Mouse (Mus musculus) heart, embryonic 12.5 days (tissue): ENCODE results near the gene Dbn1. TPM values are rescaled to one million over a fixed set of nuclear protein-coding genes. Genes with fewer than 3 reads are reported as not detected.

Experiments
- ATAC-seq: fragments of 200-750 bp; cut with Nextera tagmentation; 2 replicates; pipeline ENCODE4 v1.8.0; 2017; ENCODE audit warnings: moderate TSS enrichment, moderate library complexity; ENCODE audit not compliant: insufficient number of reproducible peaks, low FRiP score
- H3K27ac ChIP-seq: fragments of 300-500 bp; sonication (generic); 2 replicates; pipeline ENCODE4 v1.5.1; 2016; ENCODE audit warnings: mild to moderate bottlenecking, moderate library complexity; ENCODE audit not compliant: poor library complexity, severe bottlenecking
- H3K27me3 ChIP-seq: fragments of 300-500 bp; sonication (generic); replicated peaks from 2 replicates; pipeline ENCODE4 v1.6.1; 2016; ENCODE audit warnings: mild to moderate bottlenecking, moderate library complexity
- H3K36me3 ChIP-seq: fragments of 300-500 bp; sonication (generic); 2 replicates; pipeline ENCODE4 v1.6.1; 2016; ENCODE audit warnings: mild to moderate bottlenecking, moderate library complexity
- H3K4me1 ChIP-seq: fragments of 300-500 bp; sonication (generic); replicated peaks from 2 replicates; pipeline ENCODE4 v1.6.1; 2016; ENCODE audit warnings: mild to moderate bottlenecking
- H3K4me2 ChIP-seq: fragments of 300-500 bp; sonication (generic); 2 replicates; pipeline ENCODE4 v1.6.1; 2016; ENCODE audit warnings: mild to moderate bottlenecking, moderate library complexity
- H3K4me3 ChIP-seq: fragments of 300-500 bp; sonication (generic); 2 replicates; pipeline ENCODE4 v1.5.1; 2016; ENCODE audit warnings: mild to moderate bottlenecking
- H3K9ac ChIP-seq: fragments of 300-500 bp; sonication (generic); 2 replicates; pipeline ENCODE4 v1.6.1; 2016; ENCODE audit warnings: mild to moderate bottlenecking, moderate library complexity
- H3K9me3 ChIP-seq: fragments of 300-500 bp; sonication (generic); replicated peaks from 2 replicates; pipeline ENCODE4 v1.6.1; 2016; ENCODE audit warnings: mild to moderate bottlenecking, moderate library complexity
- WGBS: fragments of 180-500 bp; shearing (Covaris S2); methylation state at CpG from one replicate; pipeline ENCODE4 v1.1.7; 2016; 5-methylcytosine and 5-hydroxymethylcytosine counted together
- polyA plus RNA-seq: library from polyadenylated mRNA; unstranded; fragments of >200 nt; fragmentation: Nextera tagmentation; extraction: Ambion mirVana; gene quantifications from 2 replicates; pipeline ENCODE4 v1.2.1, GENCODE M21; 2016

Dbn1 gene
- polyA plus RNA-seq, 1 experiment from 2014 or later, result 101 TPM

GRCm38 (mm10) chr13:55465830-55466440, 22.0 kb downstream of the Dbn1 start:
- WGBS, result 61% methylated on average over 5 of the region's 5 CpGs
- ATAC-seq, result no peak
- Histone ChIP-seq H3K9me3 (no peaks in the 10 kb centered on the region), H3K4me3 (no peak overlapping the region), H3K9ac (no peak overlapping the region), H3K4me2 (no peak overlapping the region), H3K4me1 (peaks cover 18% of the 10 kb centered on the region), H3K36me3 (peaks cover 14% of the 10 kb centered on the region; the same call in 1 of the 2 replicates), H3K27ac (no peak overlapping the region), H3K27me3 (peaks cover 69% of the 10 kb centered on the region)

GRCm38 (mm10) chr13:55465184-55465583, 22.7 kb downstream of the Dbn1 start:
- 40% methylated on average over 3 of the region's 3 CpGs for WGBS
- Histone ChIP-seq H3K36me3 (peaks cover 21% of the 10 kb centered on the region), H3K27me3 (peaks cover 61% of the 10 kb centered on the region), H3K4me3 (no peak overlapping the region), H3K4me2 (peak overlapping the region; percentile 90; the same call in 1 of the 2 replicates), H3K27ac (no peak overlapping the region), H3K9me3 (no peaks in the 10 kb centered on the region), H3K9ac (no peak overlapping the region), H3K4me1 (peaks cover 16% of the 10 kb centered on the region)
- ATAC-seq, result no peak

DNA sequence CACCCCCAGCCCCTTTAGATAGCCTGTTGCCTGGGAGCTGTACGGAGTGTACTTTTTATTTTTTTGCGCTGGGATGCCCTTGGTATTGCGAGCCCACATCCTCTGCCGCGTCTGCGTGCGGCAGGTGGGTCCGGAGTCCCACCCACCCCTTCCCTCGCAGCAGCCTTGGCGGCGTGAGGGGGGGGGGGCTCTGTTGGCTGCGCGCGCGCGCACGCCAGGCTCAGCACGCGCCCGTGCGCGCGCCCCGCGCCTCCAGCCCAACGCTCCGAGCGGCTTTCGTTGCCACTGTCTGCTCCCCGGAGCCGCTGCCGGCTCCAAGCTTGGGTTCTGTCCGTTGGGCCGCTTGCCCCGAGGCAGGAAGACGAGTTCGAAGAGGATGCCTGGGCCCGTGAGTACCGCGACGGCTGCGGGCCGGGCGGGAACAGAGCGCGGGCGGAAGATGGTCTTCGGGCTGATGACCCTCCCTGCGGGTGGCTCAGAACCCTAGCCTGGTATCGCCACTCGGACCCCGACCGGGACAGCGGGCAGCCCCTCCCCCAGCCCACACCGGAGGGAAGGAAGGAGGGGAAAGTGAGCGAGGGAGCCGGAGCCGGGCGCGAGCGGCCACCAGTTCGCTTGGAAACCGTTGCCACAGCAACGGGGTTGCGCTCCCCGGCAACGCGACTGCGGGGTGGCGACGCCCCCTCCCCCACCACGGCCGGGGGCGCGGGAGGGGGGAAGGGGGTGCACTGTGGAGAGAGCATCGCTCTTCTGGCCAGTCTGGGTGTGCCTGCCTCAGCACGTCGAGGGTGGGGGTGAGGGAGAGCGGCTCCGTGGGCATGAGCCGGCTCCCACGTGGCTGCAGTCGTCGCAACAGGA, 23.7 kb downstream of the Dbn1 start, which contains the start of gene Prr7:
TSS of gene Prr7 (plus strand) at position 241 of the 858 bp plus-strand sequence.
- peaks cover 16% of the 10 kb centered on the region for H3K4me1 ChIP-seq
- H3K27ac ChIP-seq, result no peak within 1 kb of the TSS
- peaks cover 52% of the 10 kb centered on the region for H3K27me3 ChIP-seq
- H3K9ac ChIP-seq, result peak within 1 kb of the TSS; percentile 76
- H3K36me3 ChIP-seq, result peaks cover 30% of the 10 kb centered on the region
- peak within 1 kb of the TSS; percentile 60 for H3K4me3 ChIP-seq
- peak; percentile 58 for ATAC-seq
- WGBS, result under 1% methylated on average over 73 of the region's 84 CpGs
- no peaks in the 10 kb centered on the region for H3K9me3 ChIP-seq
- H3K4me2 ChIP-seq, result peak within 1 kb of the TSS; percentile 90

DNA sequence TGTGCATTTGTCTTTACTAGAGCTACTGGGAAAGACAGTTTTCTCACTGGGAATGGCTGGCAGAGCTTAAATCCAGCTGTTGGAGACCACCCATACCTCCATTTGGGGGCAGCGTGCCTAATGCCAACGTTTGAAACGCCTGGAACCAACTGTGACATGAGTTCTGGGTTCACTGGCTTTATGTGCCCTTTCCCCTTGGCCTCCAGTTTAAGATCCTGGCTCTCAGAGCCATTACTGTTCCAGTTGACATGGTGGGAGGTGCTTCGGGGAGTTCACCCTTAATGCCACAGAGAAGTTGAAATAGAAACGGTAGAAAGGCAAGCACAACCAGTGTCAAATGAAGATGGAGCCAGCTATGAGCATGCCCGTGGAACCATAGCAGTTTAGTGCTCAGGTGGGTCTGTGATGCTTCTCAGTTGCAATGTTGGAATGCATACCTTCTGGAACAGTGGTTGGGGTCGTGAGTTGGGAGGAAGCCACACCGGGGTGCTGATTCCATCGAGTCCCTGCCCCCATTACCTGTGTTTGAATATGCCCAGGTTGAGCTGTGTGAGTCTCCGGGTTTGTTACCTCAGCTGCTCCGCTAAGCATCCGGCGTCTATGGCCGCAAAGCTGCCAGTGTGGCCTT, 24.4 kb downstream of the Dbn1 start:
- Histone ChIP-seq H3K9me3 (no peaks in the 10 kb centered on the region), H3K4me3 (peak overlapping the region; percentile 60), H3K27ac (no peak overlapping the region), H3K9ac (peak overlapping the region; percentile 76), H3K36me3 (peaks cover 38% of the 10 kb centered on the region), H3K4me1 (peaks cover 16% of the 10 kb centered on the region), H3K4me2 (peak overlapping the region; percentile 90), H3K27me3 (peaks cover 46% of the 10 kb centered on the region)
- ATAC-seq, result no peak
- WGBS, result 19% methylated on average over 14 of the region's 14 CpGs

GRCm38 (mm10) chr13:55462965-55463364, 24.9 kb downstream of the Dbn1 start:
- Histone ChIP-seq H3K4me3 (no peak overlapping the region), H3K36me3 (peaks cover 43% of the 10 kb centered on the region), H3K4me1 (peaks cover 16% of the 10 kb centered on the region), H3K27ac (no peak overlapping the region), H3K9me3 (no peaks in the 10 kb centered on the region), H3K9ac (no peak overlapping the region), H3K4me2 (no peak overlapping the region), H3K27me3 (peaks cover 41% of the 10 kb centered on the region)
- no peak for ATAC-seq
- 66% methylated on average over 2 of the region's 2 CpGs for whole genome bisulfite sequencing

- 94% methylated on average over 16 of the region's 16 CpGs for WGBS
- Histone ChIP-seq H3K36me3 (peaks cover 70% of the 10 kb centered on the region), H3K4me1 (peaks cover 14% of the 10 kb centered on the region), H3K27me3 (no peaks in the 10 kb centered on the region), H3K27ac (no peak overlapping the region), H3K9ac (no peak overlapping the region), H3K4me2 (no peak overlapping the region), H3K9me3 (no peaks in the 10 kb centered on the region), H3K4me3 (no peak overlapping the region)
- no peak for ATAC-seq
These were observed 35.9 kb downstream of the Dbn1 start for GRCm38 (mm10) chr13:55451785-55452549.

DNA sequence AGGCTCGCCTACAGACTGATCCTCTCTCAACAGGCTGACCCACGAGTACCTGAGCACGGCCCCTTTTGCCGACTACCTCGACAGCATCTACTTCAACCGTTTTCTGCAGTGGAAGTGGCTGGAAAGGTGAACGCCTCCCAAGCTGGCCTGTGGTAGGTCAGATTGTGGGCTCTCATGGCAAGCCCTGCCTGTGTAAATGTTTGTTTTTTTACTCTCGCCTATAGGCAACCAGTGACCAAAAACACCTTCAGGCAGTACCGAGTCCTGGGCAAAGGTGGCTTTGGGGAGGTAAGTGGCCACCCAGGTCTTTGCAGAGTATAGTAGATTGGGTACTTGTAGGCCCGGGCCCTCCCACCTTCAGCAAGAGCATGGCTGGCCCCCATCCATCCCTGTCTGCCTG, 36.6 kb downstream of the Dbn1 start:
- Histone ChIP-seq H3K9me3 (no peaks in the 10 kb centered on the region), H3K4me1 (peaks cover 20% of the 10 kb centered on the region), H3K4me3 (no peak overlapping the region), H3K27ac (no peak overlapping the region), H3K9ac (no peak overlapping the region), H3K4me2 (no peak overlapping the region), H3K27me3 (no peaks in the 10 kb centered on the region), H3K36me3 (peaks cover 65% of the 10 kb centered on the region)
- 90% methylated on average over 10 of the region's 10 CpGs for WGBS
- no peak for ATAC-seq

DNA sequence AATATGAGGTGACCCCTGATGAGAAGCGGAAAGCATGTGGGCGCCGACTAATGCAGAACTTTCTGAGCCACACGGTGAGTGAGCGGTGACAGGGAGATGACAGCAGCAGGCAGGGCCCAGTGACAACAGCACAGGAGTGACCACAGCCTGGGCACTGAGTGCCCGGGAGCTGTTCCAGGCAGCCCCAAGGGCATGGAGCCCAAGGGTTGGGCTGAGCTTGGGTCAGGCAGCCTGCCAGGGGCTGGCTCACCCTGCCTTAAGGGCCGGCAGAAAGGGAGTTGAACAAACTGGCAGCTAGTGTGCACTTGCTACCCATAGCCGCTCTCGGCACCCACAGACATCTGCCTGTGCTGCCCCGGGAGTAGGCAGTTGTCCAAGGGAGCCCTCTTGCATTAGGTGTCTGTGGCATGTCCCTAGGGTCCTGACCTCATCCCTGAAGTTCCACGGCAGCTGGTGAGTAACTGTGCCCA, 37.4 kb downstream of the Dbn1 start:
- Histone ChIP-seq H3K4me1 (peaks cover 26% of the 10 kb centered on the region), H3K9ac (no peak overlapping the region), H3K27ac (no peak overlapping the region), H3K36me3 (peaks cover 59% of the 10 kb centered on the region), H3K4me3 (no peak overlapping the region), H3K27me3 (no peaks in the 10 kb centered on the region), H3K4me2 (no peak overlapping the region), H3K9me3 (no peaks in the 10 kb centered on the region)
- ATAC-seq, result no peak
- WGBS, result 85% methylated on average over 11 of the region's 11 CpGs

DNA sequence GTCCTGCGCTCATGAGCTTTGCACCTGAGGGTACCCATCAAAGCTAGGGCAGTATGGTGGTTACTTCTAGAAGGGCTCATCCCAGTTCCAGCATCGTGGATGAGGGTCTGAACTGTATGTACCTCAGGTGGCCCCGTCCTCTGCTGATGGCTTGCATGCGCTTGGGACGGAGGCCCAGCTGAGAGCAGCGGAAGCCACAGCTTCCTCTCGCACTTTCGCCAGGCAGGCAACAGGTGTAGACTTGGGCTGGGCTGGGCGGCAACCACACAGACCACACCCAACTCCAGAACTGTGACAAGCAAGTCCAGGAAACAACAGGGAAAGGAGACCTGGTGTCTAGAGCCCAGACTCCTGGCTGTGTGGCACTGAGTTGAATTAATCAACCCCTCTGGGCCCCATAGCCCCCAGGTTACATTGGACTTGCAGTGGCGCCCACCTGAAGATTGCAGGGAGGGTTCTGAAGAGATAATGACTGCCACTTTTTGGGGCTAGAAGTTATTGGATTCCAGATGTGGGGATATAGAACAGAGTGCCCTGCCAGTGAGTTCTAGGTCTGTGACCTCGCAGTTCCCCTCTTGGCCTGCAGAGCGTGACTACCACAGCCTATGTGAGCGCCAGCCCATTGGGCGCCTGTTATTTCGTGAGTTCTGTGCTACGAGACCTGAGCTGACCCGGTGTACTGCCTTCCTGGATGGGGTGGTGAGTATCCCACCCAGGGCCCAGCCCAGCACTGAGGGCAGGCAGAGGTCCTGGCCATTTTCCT, 38.1 kb downstream of the Dbn1 start:
- peaks cover 26% of the 10 kb centered on the region for H3K4me1 ChIP-seq
- H3K9ac ChIP-seq, result no peak overlapping the region
- no peak for ATAC-seq
- H3K4me2 ChIP-seq, result no peak overlapping the region
- H3K27ac ChIP-seq, result no peak overlapping the region
- no peaks in the 10 kb centered on the region for H3K27me3 ChIP-seq
- peaks cover 54% of the 10 kb centered on the region for H3K36me3 ChIP-seq
- WGBS, result 93% methylated on average over 17 of the region's 17 CpGs
- H3K9me3 ChIP-seq, result no peaks in the 10 kb centered on the region
- H3K4me3 ChIP-seq, result no peak overlapping the region

DNA sequence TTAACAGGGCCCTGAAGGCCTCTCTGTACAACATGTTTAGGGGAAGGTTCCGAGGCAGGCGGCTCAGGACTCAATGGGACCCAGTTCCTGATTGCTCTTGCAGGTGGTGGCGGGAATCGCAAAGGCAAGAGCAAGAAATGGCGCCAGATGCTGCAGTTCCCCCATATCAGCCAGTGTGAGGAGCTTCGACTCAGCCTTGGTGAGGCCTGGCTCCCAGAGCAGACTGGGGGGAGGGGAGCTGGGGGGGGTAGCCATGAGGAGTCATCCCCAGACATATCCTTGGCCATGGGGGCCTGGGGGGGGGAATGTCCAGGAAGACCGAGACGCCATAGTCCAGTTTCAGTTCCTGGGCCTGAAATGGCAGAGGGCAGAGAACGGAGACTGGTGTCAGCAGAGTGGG, 38.7 kb downstream of the Dbn1 start:
- H3K9me3 ChIP-seq, result no peaks in the 10 kb centered on the region
- 92% methylated on average over 9 of the region's 9 CpGs for WGBS
- H3K4me3 ChIP-seq, result no peak overlapping the region
- H3K27me3 ChIP-seq, result no peaks in the 10 kb centered on the region
- no peak overlapping the region for H3K27ac ChIP-seq
- no peak overlapping the region for H3K9ac ChIP-seq
- peaks cover 47% of the 10 kb centered on the region for H3K36me3 ChIP-seq
- no peak overlapping the region for H3K4me2 ChIP-seq
- ATAC-seq, result no peak
- H3K4me1 ChIP-seq, result peaks cover 26% of the 10 kb centered on the region
